Mouse (Mus musculus) myocyte (in vitro differentiated cells): ENCODE data around the gene Gas7.

Source experiments
- CEBPB ChIP-seq: IDR thresholded peaks from 2 replicates; pipeline ENCODE4 v1.6.1; 2011; ENCODE audit warnings: mild to moderate bottlenecking, moderate library complexity; ENCODE audit not compliant: poor library complexity, insufficient read depth, severe bottlenecking
- E2F4 ChIP-seq: IDR thresholded peaks from one replicate; pipeline ENCODE4 v1.6.1; 2011; ENCODE audit warnings: mild to moderate bottlenecking, control low read depth, moderate library complexity; ENCODE audit not compliant: insufficient read depth
- MAX ChIP-seq: IDR thresholded peaks from one replicate; pipeline ENCODE4 v1.6.1; 2011; ENCODE audit warnings: low read depth, mild to moderate bottlenecking, control low read depth
- MYOD1 ChIP-seq, 3 experiments: IDR thresholded peaks; one replicate each; pipeline ENCODE4 v1.6.1; 2011; ENCODE audit warnings: control low read depth in 2 of 3, low read depth in 2 of 3, mild to moderate bottlenecking in 2 of 3, moderate library complexity in 1 of 3; ENCODE audit not compliant: insufficient read length in 2 of 3, control insufficient read depth in 1 of 3
- MYOG ChIP-seq, 3 experiments: IDR thresholded peaks; one replicate each; pipeline ENCODE4 v1.6.1; 2011; ENCODE audit warnings: control low read depth in 2 of 3, low read depth in 2 of 3, mild to moderate bottlenecking in 2 of 3; ENCODE audit not compliant: insufficient read length in 2 of 3, control insufficient read depth in 1 of 3, insufficient read depth in 1 of 3
- POLR2A ChIP-seq: IDR thresholded peaks from one replicate; pipeline ENCODE4 v1.6.1; 2011; ENCODE audit warnings: low read depth, mild to moderate bottlenecking, control low read depth, moderate library complexity; ENCODE audit not compliant: insufficient read length
- POLR2AphosphoS2 ChIP-seq: IDR thresholded peaks from one replicate; pipeline ENCODE4 v1.6.1; 2011; ENCODE audit warnings: low read depth, control low read depth; ENCODE audit not compliant: insufficient read length
- SRF ChIP-seq: IDR thresholded peaks from one replicate; pipeline ENCODE4 v1.6.1; 2011; ENCODE audit warnings: low read depth; ENCODE audit not compliant: control insufficient read depth, insufficient read length
- TCF12 ChIP-seq: IDR thresholded peaks from one replicate; pipeline ENCODE4 v1.6.1; 2011; ENCODE audit warnings: mild to moderate bottlenecking, control low read depth; ENCODE audit not compliant: poor library complexity, insufficient read depth, severe bottlenecking
- TCF3 ChIP-seq: IDR thresholded peaks from one replicate; pipeline ENCODE4 v1.6.1; 2011; ENCODE audit warnings: low read depth, control low read depth; ENCODE audit not compliant: insufficient read length
- USF1 ChIP-seq: IDR thresholded peaks from one replicate; pipeline ENCODE4 v1.6.1; 2011; ENCODE audit warnings: low read depth, mild to moderate bottlenecking, control low read depth, moderate library complexity

DNA sequence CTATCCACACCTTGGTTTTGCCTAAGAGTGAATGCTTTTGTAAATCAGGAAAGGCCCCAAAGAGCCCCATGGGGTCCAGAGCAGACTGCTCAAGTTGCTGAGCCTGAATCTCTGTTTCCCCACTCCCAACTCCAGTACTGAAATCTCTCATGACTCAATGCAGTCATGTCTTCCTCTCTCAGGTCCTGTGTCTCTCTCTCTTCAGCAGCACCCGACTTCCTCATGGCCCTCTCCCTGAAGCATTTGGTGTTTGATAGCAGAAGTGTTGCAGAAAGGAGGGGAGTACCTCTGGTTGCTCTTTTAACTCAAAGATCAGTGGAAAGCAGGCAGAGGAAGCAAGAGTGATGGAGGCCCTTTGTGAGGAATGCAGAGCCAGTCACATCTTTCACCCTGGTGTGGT, 25.4 kb upstream of the Gas7 start:
- no peak for TF ChIP-seq USF1
- no peak for TF ChIP-seq POLR2A
- TF ChIP-seq MAX = no peak
- TF ChIP-seq CEBPB = no peak
- no peak for TF ChIP-seq E2F4
- TF ChIP-seq MYOG (IDR thresholded peaks at IDR 0.05; ENCODE audit: control insufficient read depth in 1 of 3, insufficient read depth in 1 of 3, insufficient read length in 2 of 3, low read depth in 2 of 3) = no peak
- TF ChIP-seq SRF = no peak
- no peak for TF ChIP-seq TCF3
- no peak for TF ChIP-seq TCF12
- no peak for TF ChIP-seq MYOD1 (IDR thresholded peaks at IDR 0.05; ENCODE audit: control insufficient read depth in 1 of 3, insufficient read length in 2 of 3, low read depth in 2 of 3)
- TF ChIP-seq POLR2AphosphoS2 = no peak
